Mouse (Mus musculus): ENCODE results near the gene Reln. TPM values are rescaled to one million over a fixed set of nuclear protein-coding genes. Genes with fewer than 3 reads are reported as not detected.
A peak's percentile ranks its signal among the peaks of the same experiment; 100 is the strongest.

Reln gene
- polyA plus RNA-seq, 1 experiment from 2014 or later, result 2.4 TPM

DNA sequence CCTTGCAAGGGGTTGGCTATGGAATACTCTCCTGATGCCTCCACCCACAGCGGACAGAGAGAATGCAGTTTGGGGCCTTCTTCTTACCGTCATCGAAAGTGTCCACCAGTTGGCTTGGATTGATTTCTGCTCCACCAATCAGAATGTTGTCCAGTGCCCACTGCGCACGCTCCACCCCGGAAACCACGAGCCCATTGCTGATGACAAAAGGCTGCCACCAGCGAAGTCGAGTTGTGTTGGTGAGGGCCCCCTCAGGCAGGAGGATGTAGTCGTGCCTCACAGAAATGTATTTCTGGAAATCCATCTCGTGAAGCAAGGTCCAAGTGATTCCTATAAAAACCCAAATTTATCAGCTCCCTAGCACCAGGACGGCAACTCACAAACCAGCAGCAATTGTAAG lies 433.8 kb downstream of the Reln start:
- H3K4me1 ChIP-seq (ENCODE audit: insufficient read depth, low read depth, low read length), result no peaks in the 10 kb centered on the region
- ATAC-seq (no peak), DNase-seq (ENCODE audit: low spot score) (no peak)
- H3K27ac ChIP-seq (ENCODE audit: low read length), result no peak overlapping the region
- H3K9me3 ChIP-seq (ENCODE audit: low read length), result no peaks in the 10 kb centered on the region
- no peak overlapping the region for H3K9ac ChIP-seq (replicated peaks; ENCODE audit: low read depth)
- WGBS, result 90% methylated on average over 12 of the region's 12 CpGs
- no peak overlapping the region for H3K4me2 ChIP-seq (replicated peaks; ENCODE audit: low read depth, low read length)
- no peaks in the 10 kb centered on the region for H3K36me3 ChIP-seq (ENCODE audit: insufficient read depth, low read length)
- H3K27me3 ChIP-seq (replicated peaks; ENCODE audit: insufficient read depth, low read length), result no peaks in the 10 kb centered on the region
- no peak for TF ChIP-seq EP300 (IDR thresholded peaks at IDR 0.05)
- TF ChIP-seq CTCF (IDR thresholded peaks at IDR 0.05), result no peak
- no peak overlapping the region for H3K4me3 ChIP-seq (ENCODE audit: low read depth, low read length)

DNA sequence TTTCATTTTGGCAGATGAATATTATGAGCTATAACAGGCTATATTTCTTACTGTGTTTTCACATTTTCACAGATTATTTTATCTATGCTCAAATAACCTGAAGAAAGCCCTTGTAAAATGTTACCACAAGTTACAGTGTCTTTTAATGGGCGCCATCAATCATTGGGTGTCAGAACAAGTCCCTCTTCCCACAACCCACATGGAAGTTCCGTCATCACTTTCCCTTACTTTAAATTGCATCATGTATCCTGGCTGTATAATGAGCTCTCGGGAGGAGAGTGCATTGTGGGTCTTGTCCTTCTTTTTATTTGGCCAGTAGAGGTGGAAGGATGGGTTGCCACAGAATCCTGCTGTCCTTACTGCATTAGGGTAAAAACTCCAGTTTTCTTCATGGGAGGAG lies 434.8 kb downstream of the Reln start:
- TF ChIP-seq CTCF (IDR thresholded peaks at IDR 0.05) (no peak), EP300 (IDR thresholded peaks at IDR 0.05) (no peak)
- H3K4me3 ChIP-seq (ENCODE audit: low read depth, low read length), result no peak overlapping the region
- H3K36me3 ChIP-seq (ENCODE audit: insufficient read depth, low read length), result no peaks in the 10 kb centered on the region
- no peak overlapping the region for H3K27ac ChIP-seq (ENCODE audit: low read length)
- DNase-seq (ENCODE audit: low spot score), result no peak
- H3K4me2 ChIP-seq (replicated peaks; ENCODE audit: low read depth, low read length), result no peak overlapping the region
- H3K9ac ChIP-seq (replicated peaks; ENCODE audit: low read depth), result no peak overlapping the region
- 67% methylated on average over 3 of the region's 3 CpGs for WGBS
- ATAC-seq, result no peak
- no peaks in the 10 kb centered on the region for H3K4me1 ChIP-seq (ENCODE audit: insufficient read depth, low read depth, low read length)
- no peaks in the 10 kb centered on the region for H3K27me3 ChIP-seq (replicated peaks; ENCODE audit: insufficient read depth, low read length)
- H3K9me3 ChIP-seq (ENCODE audit: low read length), result no peaks in the 10 kb centered on the region

GRCm38 (mm10) chr5:21901411-21901810 lies 443.1 kb downstream of the Reln start:
- H3K36me3 ChIP-seq (ENCODE audit: insufficient read depth, low read length), result no peaks in the 10 kb centered on the region
- WGBS, result 70% methylated on average over 12 of the region's 12 CpGs
- H3K4me2 ChIP-seq (replicated peaks; ENCODE audit: low read depth, low read length), result no peak overlapping the region
- no peaks in the 10 kb centered on the region for H3K27me3 ChIP-seq (replicated peaks; ENCODE audit: insufficient read depth, low read length)
- no peaks in the 10 kb centered on the region for H3K9me3 ChIP-seq (ENCODE audit: low read length)
- ATAC-seq (no peak), DNase-seq (ENCODE audit: low spot score) (no peak)
- TF ChIP-seq CTCF (IDR thresholded peaks at IDR 0.05) (no peak), EP300 (IDR thresholded peaks at IDR 0.05) (no peak)
- no peak overlapping the region for H3K9ac ChIP-seq (replicated peaks; ENCODE audit: low read depth)
- no peak overlapping the region for H3K4me3 ChIP-seq (ENCODE audit: low read depth, low read length)
- no peak overlapping the region for H3K27ac ChIP-seq (ENCODE audit: low read length)
- no peaks in the 10 kb centered on the region for H3K4me1 ChIP-seq (ENCODE audit: insufficient read depth, low read depth, low read length)

DNA sequence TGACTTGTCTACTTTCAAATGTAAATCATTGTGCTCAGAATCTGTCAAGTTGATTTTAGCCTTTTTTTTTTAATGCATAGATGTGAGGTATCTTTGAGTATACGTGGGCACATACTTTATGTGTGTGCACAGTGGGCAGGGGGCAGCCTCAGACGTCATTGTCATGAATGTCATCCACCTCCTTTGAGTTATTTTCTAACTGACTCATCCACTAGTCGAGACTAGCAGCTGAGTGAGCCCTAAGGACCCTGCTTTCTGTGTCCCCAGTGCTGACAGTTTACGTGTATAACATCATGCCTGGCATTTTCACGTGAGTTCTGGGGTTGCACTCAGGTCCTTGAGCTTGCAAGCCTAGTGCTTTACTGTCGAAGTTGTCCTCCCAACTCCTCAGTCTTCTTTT lies 443.6 kb downstream of the Reln start:
- ATAC-seq, result no peak
- H3K36me3 ChIP-seq (ENCODE audit: insufficient read depth, low read length), result no peaks in the 10 kb centered on the region
- WGBS, result 43% methylated on average over 6 of the region's 6 CpGs

GRCm38 (mm10) chr5:21898875-21899274 lies 445.6 kb downstream of the Reln start:
- no peak for ATAC-seq
- Histone ChIP-seq H3K4me2 (replicated peaks; ENCODE audit: low read depth, low read length) (no peak overlapping the region), H3K9me3 (ENCODE audit: low read length) (no peaks in the 10 kb centered on the region), H3K4me1 (ENCODE audit: insufficient read depth, low read depth, low read length) (no peaks in the 10 kb centered on the region), H3K27ac (ENCODE audit: low read length) (no peak overlapping the region), H3K27me3 (replicated peaks; ENCODE audit: insufficient read depth, low read length) (no peaks in the 10 kb centered on the region), H3K9ac (replicated peaks; ENCODE audit: low read depth) (no peak overlapping the region), H3K4me3 (ENCODE audit: low read depth, low read length) (no peak overlapping the region), H3K36me3 (ENCODE audit: insufficient read depth, low read length) (no peaks in the 10 kb centered on the region)
- no peak for TF ChIP-seq CTCF (IDR thresholded peaks at IDR 0.05)
- WGBS, result 74% methylated on average over 6 of the region's 6 CpGs
- no peak for DNase-seq (ENCODE audit: low spot score)

More for the DNA sequence above, 443.6 kb downstream of the Reln start:
- TF ChIP-seq CTCF (IDR thresholded peaks at IDR 0.05) (no peak), EP300 (IDR thresholded peaks at IDR 0.05) (no peak)
- no peak overlapping the region for H3K4me3 ChIP-seq (ENCODE audit: low read depth, low read length)
- H3K27me3 ChIP-seq (replicated peaks; ENCODE audit: insufficient read depth, low read length), result no peaks in the 10 kb centered on the region
- no peak overlapping the region for H3K4me2 ChIP-seq (replicated peaks; ENCODE audit: low read depth, low read length)
- no peak overlapping the region for H3K9ac ChIP-seq (replicated peaks; ENCODE audit: low read depth)
- H3K9me3 ChIP-seq (ENCODE audit: low read length), result no peaks in the 10 kb centered on the region
- H3K27ac ChIP-seq (ENCODE audit: low read length), result no peak overlapping the region
- no peaks in the 10 kb centered on the region for H3K4me1 ChIP-seq (ENCODE audit: insufficient read depth, low read depth, low read length)
- no peak for DNase-seq (ENCODE audit: low spot score)

GRCm38 (mm10) chr5:21896586-21896985 lies 447.9 kb downstream of the Reln start:
- TF ChIP-seq CTCF (IDR thresholded peaks at IDR 0.05) (no peak), EP300 (IDR thresholded peaks at IDR 0.05) (no peak)
- no peak overlapping the region for H3K4me2 ChIP-seq (replicated peaks; ENCODE audit: low read depth, low read length)

DNA sequence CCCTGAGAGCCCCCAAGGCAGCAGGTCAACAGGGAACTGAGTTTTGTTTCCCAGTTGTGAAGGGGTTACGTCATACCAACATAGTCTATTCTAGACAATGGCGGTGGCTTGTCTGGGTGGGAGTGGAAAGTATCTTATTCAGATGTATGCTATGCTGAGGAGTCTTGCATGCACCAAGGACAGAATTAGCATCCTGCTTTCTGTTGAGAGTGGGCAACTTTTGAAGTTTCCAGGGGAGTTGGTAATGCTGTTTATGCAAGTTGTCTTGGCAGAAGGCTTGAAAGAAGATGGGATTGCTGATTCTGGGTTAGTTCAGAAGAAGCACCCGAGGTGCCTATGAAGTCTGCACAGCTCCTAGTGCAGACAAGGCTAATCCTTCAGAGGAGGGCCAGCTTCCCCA lies 450.3 kb downstream of the Reln start:
- no peak overlapping the region for H3K9ac ChIP-seq (replicated peaks; ENCODE audit: low read depth)
- no peak overlapping the region for H3K4me3 ChIP-seq (ENCODE audit: low read depth, low read length)
- H3K36me3 ChIP-seq (ENCODE audit: insufficient read depth, low read length), result no peaks in the 10 kb centered on the region
- no peaks in the 10 kb centered on the region for H3K9me3 ChIP-seq (ENCODE audit: low read length)
- H3K4me1 ChIP-seq (ENCODE audit: insufficient read depth, low read depth, low read length), result no peaks in the 10 kb centered on the region
- H3K4me2 ChIP-seq (replicated peaks; ENCODE audit: low read depth, low read length), result no peak overlapping the region
- DNase-seq (ENCODE audit: low spot score) (no peak), ATAC-seq (no peak)
- H3K27ac ChIP-seq (ENCODE audit: low read length), result no peak overlapping the region
- whole genome bisulfite sequencing, result 88% methylated on average over 3 of the region's 3 CpGs
- TF ChIP-seq EP300 (IDR thresholded peaks at IDR 0.05), result no peak
- no peak for TF ChIP-seq CTCF (IDR thresholded peaks at IDR 0.05)
- no peaks in the 10 kb centered on the region for H3K27me3 ChIP-seq (replicated peaks; ENCODE audit: insufficient read depth, low read length)

More at GRCm38 (mm10) chr5:21896586-21896985, 447.9 kb downstream of the Reln start:
- Histone ChIP-seq H3K4me3 (ENCODE audit: low read depth, low read length) (no peak overlapping the region), H3K9me3 (ENCODE audit: low read length) (no peaks in the 10 kb centered on the region), H3K27me3 (replicated peaks; ENCODE audit: insufficient read depth, low read length) (no peaks in the 10 kb centered on the region), H3K4me1 (ENCODE audit: insufficient read depth, low read depth, low read length) (no peaks in the 10 kb centered on the region), H3K36me3 (ENCODE audit: insufficient read depth, low read length) (no peaks in the 10 kb centered on the region), H3K27ac (ENCODE audit: low read length) (no peak overlapping the region), H3K9ac (replicated peaks; ENCODE audit: low read depth) (no peak overlapping the region)
- DNase-seq (ENCODE audit: low spot score) (peak; percentile 43), ATAC-seq (0 out of 2 replicates have a peak, but pooled peaks have one; percentile 40)
- WGBS, result 38% methylated on average over 14 of the region's 14 CpGs
